Mouse (Mus musculus): ENCODE measurements around the gene Hrc.

Gene Hrc

DNA sequence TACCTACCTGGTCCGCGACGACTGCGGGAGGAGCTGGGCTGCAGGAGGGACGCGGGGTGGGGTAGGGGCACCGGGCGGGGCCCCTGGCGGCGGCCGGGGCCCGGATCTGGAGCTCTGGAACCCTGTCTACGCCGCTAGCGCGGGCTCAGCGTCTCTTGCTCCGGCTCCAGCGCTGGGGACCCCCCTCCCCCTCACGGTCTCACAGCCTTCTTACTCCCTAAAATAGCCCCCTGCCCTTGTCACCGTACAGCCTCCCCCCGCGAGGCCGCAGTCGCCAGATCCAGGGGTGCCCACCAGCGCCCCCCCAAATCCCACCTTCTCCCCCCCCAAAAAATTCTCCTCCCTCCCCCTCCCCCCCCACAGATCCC lies 31.5 kb downstream of the Hrc start, which contains the start of gene Ppfia3:
Ppfia3 (minus strand) TSS at position 368 of the 368 bp plus-strand sequence.
- no peak for DNase-seq (ENCODE audit: low read depth)

DNA sequence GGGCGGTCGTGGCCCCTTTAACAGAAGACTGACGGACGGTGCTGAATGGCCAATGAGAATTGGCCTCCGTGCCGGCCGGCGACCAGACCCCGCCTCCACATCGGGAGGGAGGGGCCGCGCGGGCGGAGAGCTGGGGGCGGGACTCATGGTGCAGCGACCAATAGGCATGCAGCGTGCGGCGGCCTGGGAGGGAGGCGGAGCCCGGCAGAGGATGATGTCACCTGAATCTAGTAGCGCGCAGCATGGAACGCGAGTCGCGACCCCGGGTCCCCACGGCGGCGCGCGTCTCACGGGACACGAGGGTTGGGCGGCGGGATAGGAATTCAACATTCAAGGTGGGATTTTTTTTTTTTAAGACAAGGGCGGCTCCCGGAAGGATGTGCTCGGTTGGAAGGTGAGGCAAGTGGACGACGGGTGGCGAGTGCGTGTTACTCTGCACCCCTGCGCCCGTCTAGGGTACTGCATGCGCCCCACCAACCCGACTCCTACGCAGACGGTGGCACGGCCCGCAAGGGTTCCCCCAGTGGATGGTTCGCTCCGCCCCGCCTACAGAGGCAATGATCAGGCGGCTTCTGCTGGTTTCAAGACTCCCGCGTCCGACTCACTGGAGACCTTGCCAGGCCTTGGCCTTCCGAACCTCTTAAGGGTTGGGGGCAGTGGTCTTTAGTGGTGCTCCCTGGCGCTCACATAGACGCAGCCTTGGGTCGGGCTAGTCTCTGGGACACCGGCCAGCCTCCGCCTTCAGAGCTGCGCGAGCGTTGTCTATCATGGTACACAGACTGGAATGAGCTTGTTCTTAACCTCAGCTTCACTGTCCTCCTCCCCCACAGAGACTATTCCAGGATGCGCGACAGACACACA lies 32.2 kb downstream of the Hrc start:
- peak; percentile 97 for DNase-seq (ENCODE audit: low read depth)

DNA sequence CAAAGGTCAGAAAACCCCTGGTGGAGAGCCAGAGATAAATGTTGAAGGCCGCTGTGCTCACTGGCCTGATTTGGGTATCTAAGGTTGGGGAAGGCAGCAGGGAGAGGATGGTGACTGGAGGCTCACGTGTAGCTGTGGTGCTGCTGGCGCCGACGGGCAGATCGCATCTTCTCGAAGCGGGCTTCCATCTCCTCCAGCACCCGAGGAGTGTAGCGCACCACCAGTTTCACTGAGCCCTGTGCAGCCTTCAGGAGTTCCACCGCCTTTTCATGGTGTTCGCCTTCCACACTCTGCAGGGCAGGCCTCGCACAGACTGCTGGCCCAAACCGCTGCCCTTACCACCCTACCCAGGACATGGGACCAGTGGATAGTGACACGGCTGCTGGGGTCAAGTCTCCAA lies 33.1 kb downstream of the Hrc start:
- no peak for DNase-seq (ENCODE audit: low read depth)

DNA sequence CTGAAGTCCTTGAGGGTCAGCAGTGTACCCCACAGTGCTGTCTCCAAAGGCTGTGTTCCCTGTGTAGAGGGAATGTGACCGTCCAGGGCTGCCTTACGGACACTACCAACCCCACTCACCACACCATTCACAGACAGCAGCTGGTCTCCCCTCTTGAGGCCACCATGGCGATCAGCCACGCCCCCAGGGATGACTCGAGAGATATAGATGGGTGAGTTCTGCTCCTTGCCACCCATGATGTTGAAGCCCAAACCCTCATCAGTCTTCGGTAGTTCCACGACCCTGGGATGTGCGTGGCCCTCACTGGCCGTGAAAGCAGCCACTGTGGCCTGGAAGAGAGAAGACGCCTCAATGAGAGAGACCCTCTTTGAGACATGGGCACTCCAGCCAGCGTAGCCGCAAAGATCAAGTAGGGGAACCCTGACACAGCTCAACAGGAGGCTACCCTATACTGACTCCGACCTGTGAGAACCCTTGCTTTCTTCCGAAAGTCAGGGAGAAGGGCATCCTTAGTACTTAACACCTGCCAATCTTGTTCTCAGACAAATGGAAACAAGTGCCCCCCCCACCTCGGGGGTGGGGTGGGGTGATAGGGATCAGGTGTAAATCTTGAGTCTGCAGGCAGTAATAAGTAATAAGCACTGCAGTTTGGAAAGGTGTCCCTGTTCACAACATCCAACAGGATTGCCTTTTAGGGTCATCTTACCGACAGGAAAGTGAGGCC lies 34.1 kb downstream of the Hrc start:
- no peak for DNase-seq (ENCODE audit: low read depth)

DNA sequence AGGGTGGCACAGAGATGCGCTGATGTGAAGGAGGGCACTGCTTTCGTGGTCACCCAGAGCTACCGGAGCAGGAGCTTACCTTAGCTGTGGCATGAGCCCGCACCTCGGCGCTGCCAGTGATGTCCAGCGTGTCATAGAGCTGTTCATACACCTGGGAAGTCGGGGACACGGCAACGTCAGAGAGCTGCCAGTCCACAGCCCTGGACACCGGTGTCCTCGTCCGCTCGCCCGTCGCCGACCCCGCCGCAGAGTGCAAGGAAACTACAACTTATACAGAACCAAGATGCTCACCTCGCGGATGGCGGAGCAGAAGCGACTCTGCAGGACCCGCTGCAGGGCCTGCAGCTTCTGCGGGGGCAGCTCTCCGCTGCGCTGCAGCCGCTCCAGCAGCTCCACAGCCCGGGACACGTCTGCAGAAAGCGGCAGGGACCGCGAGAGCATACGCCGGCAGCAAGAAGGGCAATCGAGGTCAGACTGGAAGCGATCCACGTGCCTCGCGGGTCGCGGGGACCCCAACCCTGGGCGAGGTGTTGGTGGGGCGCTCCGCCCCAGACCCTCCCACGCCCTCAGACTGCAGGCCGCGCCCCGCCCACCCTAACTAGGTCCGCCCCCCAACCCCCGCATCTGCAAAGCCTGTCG lies 34.9 kb downstream of the Hrc start:
- DNase-seq (ENCODE audit: low read depth): no peak

- no peak for DNase-seq (ENCODE audit: low read depth)
Measured at GRCm38 (mm10) chr7:45370475-45371311, 35.6 kb downstream of the Hrc start, which contains the start of gene Lin7b. Lin7b (minus strand) TSS chr7:45370583.

DNA sequence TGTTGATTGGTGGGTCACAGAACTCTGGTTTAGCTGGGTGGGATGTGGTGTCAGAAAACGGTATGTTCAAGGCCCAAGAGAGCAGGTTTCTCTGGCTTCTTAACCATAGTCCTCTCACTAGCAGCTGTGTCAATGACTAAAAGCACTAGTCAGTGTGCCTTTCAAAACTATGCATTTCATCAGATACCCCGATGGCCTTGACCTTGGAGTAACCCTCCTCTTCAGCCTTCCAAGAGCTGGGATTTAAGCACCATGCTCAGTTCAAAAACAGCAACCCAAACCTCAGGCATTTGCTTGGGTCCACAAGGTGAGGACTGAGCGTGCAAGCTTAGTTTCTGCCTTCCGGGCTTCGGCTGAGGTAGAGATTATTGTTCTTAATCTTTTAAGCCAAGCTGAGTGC lies 37.3 kb downstream of the Hrc start:
- peak; percentile 23 for DNase-seq (ENCODE audit: low read depth)

GRCm38 (mm10) chr7:45374620-45375019 lies 39.5 kb downstream of the Hrc start:
- peak; percentile 43 for DNase-seq (ENCODE audit: low read depth)

GRCm38 (mm10) chr7:45376057-45376456 lies 41.0 kb downstream of the Hrc start:
- no peak for DNase-seq (ENCODE audit: low read depth)

GRCm38 (mm10) chr7:45386077-45386476 lies 51.0 kb downstream of the Hrc start:
- no peak for DNase-seq (ENCODE audit: low read depth)
